Mouse (Mus musculus) adipocyte (in vitro differentiated cells): ENCODE data around the gene Bap1.

Source experiments
- DNase-seq: peaks from one replicate; pipeline ENCODE4 v3.0.0-alpha.2; 2016; ENCODE audit warnings: low spot score

Bap1 gene

GRCm38 (mm10) chr14:31233996-31234591 lies 17.2 kb upstream of the Bap1 start:
- peak; percentile 82 for DNase-seq

- peak; percentile 58 for DNase-seq
These were observed 14.0 kb upstream of the Bap1 start for GRCm38 (mm10) chr14:31237101-31237882.

GRCm38 (mm10) chr14:31240528-31240927 lies 10.7 kb upstream of the Bap1 start:
- no peak for DNase-seq

GRCm38 (mm10) chr14:31244777-31245176 lies 6.5 kb upstream of the Bap1 start:
- DNase-seq, result no peak

- no peak for DNase-seq
These were observed 5.3 kb upstream of the Bap1 start for GRCm38 (mm10) chr14:31245946-31246345.

- DNase-seq, result no peak
These were observed 2.9 kb upstream of the Bap1 start for GRCm38 (mm10) chr14:31248396-31248795.

- no peak for DNase-seq
These were observed 797 bp upstream of the Bap1 start for GRCm38 (mm10) chr14:31250222-31251083.

DNA sequence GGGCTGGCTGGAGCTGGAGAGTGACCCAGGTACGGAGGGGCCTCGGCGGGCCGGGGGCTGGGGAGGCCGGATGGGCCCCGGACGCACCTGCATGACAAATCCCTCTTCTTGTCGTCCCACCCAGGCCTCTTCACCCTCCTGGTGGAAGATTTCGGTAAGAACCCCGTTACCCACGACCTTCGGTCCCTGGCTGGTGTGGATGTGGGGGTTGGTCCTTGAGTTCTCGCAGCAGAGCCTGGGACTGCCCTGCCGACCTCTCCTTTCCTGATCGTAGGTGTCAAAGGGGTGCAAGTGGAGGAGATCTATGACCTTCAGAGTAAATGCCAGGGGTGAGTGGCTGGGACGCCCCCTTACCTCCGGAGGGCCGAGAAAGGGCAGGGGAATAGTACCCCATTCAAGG lies 376 bp downstream of the Bap1 start:
- DNase-seq, result no peak

- no peak for DNase-seq
These were observed 841 bp downstream of the Bap1 start for GRCm38 (mm10) chr14:31252091-31252490.

GRCm38 (mm10) chr14:31258476-31259050 lies 7.3 kb downstream of the Bap1 start:
- DNase-seq, result no peak

DNA sequence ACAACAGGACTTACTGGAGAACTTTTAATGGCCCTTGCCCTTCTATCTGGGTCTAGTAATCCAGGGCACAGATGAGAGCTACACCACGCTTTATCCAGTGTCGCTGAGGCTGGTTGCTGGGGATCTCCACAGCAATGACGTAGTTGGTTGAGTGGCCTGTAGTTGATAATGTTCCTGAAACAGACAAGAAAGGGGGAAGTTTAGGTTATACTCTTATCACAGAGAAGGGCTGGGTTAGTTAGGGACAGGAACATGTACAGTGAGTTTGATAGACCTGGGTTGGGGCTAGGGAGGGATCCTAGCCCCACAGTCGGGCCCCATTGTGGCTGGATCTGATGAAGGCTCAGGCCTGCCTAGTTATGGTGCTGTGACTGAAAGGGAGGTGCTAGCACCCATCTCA lies 9.1 kb downstream of the Bap1 start:
- no peak for DNase-seq

GRCm38 (mm10) chr14:31260932-31261331 lies 9.7 kb downstream of the Bap1 start:
- DNase-seq, result no peak

DNA sequence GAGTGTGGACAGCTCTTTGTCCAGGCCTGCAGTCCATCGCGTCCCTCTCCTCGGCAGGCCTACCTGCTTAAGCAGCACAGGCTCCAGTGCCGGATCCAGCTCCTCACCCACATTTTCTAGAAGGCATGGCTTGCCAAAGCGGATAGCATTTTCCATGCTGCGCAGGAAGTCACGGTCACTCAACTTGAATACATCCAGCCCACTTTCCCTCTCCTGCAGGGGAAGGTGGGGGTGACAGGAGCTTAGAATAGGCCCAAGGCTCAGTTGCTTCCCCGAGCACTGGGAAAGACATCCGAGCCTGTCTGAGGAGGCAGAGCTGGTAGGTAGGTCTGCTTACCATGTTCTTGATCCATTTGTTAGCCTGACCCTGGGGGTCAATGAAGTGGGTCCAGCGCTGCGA lies 16.4 kb downstream of the Bap1 start:
- no peak for DNase-seq

GRCm38 (mm10) chr14:31268301-31269001 lies 17.2 kb downstream of the Bap1 start:
- no peak for DNase-seq

DNA sequence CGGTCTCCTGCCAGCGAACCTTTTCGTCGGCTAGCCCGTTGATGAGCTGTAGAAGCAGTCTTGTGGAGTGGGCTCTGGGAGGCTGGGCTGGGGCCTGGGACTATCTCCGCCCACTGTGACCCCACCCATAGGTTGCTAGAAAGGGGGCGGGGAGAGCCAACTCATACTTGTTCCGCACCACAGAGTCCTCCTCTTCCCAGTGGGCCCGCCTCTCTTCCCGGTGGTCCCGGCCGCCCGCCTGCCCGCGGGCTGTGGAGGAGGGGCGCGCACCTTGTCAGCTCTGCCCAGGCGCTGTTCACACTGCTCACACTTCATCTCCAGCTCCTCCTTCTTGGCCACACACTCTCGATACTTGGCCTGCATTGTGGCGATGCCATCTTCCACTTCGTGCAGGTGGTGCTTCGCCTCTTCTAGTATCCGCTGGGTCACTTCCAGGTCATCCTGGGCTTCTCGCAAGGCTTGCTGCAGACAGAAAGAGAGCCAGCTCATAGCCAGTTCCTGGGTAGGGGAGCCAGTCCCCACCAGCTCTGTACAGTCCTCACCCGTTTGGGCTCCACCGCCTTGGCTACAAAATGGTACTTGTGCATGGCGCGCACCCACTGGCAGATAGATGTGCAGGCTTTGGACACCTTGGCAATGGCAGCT lies 18.3 kb downstream of the Bap1 start:
- no peak for DNase-seq

DNA sequence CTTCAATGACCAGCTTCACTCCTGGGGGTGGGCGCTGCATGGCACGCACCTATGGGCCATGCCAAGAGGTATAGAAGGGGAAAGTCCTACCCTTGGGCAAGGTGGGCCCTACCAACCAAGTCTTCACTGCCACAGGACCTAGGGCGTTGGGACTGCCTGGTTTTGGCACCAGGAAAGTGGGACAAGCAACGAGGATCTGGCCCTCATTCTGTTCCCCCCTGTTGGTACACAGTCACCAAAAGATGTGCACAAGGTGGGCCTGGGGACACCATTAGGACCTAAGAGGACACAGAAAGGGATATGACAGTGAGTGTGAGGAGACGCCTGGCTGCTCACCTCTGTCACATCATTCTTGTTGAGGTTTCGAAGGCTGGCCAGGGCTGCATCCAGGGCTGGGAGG lies 19.9 kb downstream of the Bap1 start:
- DNase-seq, result no peak

DNA sequence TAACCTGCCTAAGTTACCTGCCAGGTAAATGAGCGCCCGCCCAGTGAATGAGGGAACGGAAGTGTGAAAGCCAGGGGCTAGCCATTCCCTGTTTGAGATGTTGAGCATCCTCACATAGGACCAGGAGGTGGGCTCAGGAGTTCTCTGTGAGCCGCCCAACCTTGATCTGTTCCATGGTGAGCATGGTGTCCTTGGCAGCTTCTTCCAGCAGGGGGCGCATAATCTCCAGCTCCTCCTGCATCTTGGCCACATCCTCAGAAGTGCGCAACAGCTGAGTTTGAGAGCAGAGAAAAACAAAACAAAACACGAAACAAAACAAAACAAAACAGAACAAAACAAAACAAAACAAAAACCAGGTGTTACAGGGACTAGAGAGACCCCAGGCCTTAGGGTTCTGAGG lies 20.9 kb downstream of the Bap1 start:
- DNase-seq, result peak; percentile 83

DNA sequence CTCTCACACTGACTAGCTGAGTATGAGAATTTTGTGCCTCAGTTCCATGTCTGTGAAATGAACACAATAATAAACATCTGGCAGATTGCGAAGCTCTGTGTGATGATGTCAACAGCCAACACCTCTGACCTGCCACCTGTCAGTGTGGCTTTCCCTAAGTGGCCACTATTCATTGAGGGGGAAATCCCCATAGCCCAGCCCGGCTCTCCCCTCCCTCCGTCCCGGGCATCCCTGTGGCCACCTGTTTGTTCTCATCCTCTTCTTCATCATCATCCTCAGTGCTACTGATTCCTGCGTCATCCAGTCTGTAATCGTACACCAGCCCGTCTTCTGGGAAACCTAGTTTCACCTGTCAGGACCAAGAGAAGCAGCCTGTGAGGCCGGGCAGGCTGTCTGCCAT lies 34.5 kb downstream of the Bap1 start:
- no peak for DNase-seq
